In the genomic region with DNA sequence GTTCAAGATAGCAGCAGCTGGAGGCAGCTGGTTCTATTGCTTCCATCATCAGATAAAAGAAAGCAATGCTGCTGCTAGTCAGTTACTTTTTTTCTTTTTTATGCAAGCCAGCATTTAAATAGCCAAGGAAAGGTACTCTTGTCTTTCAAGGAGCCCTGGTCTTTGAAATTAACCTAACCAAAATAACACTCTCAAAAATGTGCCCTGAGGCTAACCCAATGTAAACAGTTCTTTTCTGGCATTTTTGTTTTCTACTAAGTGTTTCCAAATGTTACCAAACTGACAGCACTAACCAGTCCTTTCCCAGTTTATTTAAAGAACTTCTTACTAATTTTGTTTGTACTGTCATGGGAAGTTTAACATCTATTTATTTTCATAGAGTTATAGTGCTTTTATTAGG, we compare ENCODE assay signal across 30 mouse cellular contexts.
DNase-seq lines count a peak whose midpoint lies in the region; ATAC-seq and TF ChIP-seq lines count a peak whose summit lies in the region.
"Had no signal": no experiment of that assay in that cellular context is flagged by ENCODE, and none has a peak within 500 bp of the region (broad histone marks: within the 10 kb centered on the region; RNA-seq: fewer than 3 reads in every experiment).

No protein-coding gene starts in this region.

- no peaks in the 10 kb centered on the region for H3K4me1 ChIP-seq in kidney, postnatal 0 days (replicated peaks; ENCODE audit: insufficient read depth, low read length)
- H3K4me1 ChIP-seq in embryonic facial prominence, embryonic 14.5 days (ENCODE audit: control insufficient read depth, insufficient read depth, low read length), result no peaks in the 10 kb centered on the region
- H3K4me1 ChIP-seq: embryonic facial prominence, embryonic 15.5 days; heart, embryonic 12.5 days; heart, embryonic 15.5 days; hindbrain, embryonic 10.5 days; hindbrain, embryonic 13.5 days had no signal

- H3K9me3 ChIP-seq in kidney, postnatal 0 days (replicated peaks; ENCODE audit: low read length), result no peaks in the 10 kb centered on the region
- no peaks in the 10 kb centered on the region for H3K9me3 ChIP-seq in embryonic facial prominence, embryonic 14.5 days (ENCODE audit: control insufficient read depth, low read length)
- H3K9me3 ChIP-seq: embryonic facial prominence, embryonic 15.5 days; G1E; heart, embryonic 12.5 days; heart, embryonic 15.5 days; hindbrain, embryonic 10.5 days; hindbrain, embryonic 13.5 days had no signal

- no peak overlapping the region for H3K4me2 ChIP-seq in kidney, postnatal 0 days (ENCODE audit: low read length)
- no peak overlapping the region for H3K4me2 ChIP-seq in embryonic facial prominence, embryonic 14.5 days (ENCODE audit: low read depth, low read length)
- H3K4me2 ChIP-seq: embryonic facial prominence, embryonic 15.5 days; heart, embryonic 12.5 days; heart, embryonic 15.5 days; hindbrain, embryonic 13.5 days had no signal

- no peak overlapping the region for H3K4me3 ChIP-seq in kidney, postnatal 0 days (replicated peaks; ENCODE audit: low read depth, low read length)
- H3K4me3 ChIP-seq in embryonic facial prominence, embryonic 14.5 days (ENCODE audit: low read depth, low read length), result no peak overlapping the region
- H3K4me3 ChIP-seq: embryonic facial prominence, embryonic 15.5 days; gastrocnemius, adult 2 months; heart, embryonic 12.5 days; heart, embryonic 15.5 days; hindbrain, embryonic 10.5 days; hindbrain, embryonic 13.5 days had no signal

- TF ChIP-seq CTCF in kidney, postnatal 0 days (IDR thresholded peaks at IDR 0.05; ENCODE audit: low read depth), result no peak

- no peaks in the 10 kb centered on the region for H3K27me3 ChIP-seq in kidney, postnatal 0 days (ENCODE audit: insufficient read depth, low read length)
- no peaks in the 10 kb centered on the region for H3K27me3 ChIP-seq in embryonic facial prominence, embryonic 14.5 days (replicated peaks; ENCODE audit: control insufficient read depth, insufficient read depth, low read length)
- H3K27me3 ChIP-seq: CH12.LX; embryonic facial prominence, embryonic 15.5 days; heart, embryonic 12.5 days; heart, embryonic 15.5 days; hindbrain, embryonic 13.5 days had no signal

- no peak for ATAC-seq in kidney, postnatal 0 days (replicated peaks; ENCODE audit: low FRiP score, low read depth)
- ATAC-seq in embryonic facial prominence, embryonic 14.5 days (ENCODE audit: low read depth), result no peak
- ATAC-seq: forebrain, embryonic 14.5 days; forebrain, postnatal 0 days; hindbrain, embryonic 16.5 days; inflammation-experienced regulatory T-cells, adult 6 months; intestine, embryonic 16.5 days had no signal

- DNase-seq in embryo, embryonic 10.5 days (ENCODE audit: low spot score), result peak; percentile 1
- DNase-seq in embryo, embryonic 9.5 days (ENCODE audit: extremely low spot score), result no peak
- peak; percentile 28 for DNase-seq in kidney, postnatal 0 days (ENCODE audit: low spot score)
- DNase-seq in kidney, adult 9 months, result no peak
- DNase-seq in embryonic facial prominence, embryonic 14.5 days (ENCODE audit: low spot score), result peak; percentile 4
- DNase-seq in cerebellum, postnatal 14 days, result no peak
- DNase-seq: adrenal gland, adult 2 months; adrenal gland, postnatal 14 days; B cell, adult 2 months; cerebellum, adult 11 months; cerebellum, adult 8-10 months; cerebellum, postnatal 10 days; forebrain, postnatal 0 days; gastrocnemius, adult 2 months; gastrocnemius, postnatal 14 days; heart, adult 11 months; heart, postnatal 10 days; heart, postnatal 36 days; kidney, adult 18-20 months had no signal

- no peaks in the 10 kb centered on the region for H3K36me3 ChIP-seq in kidney, postnatal 0 days (ENCODE audit: insufficient read depth, low read length)
- H3K36me3 ChIP-seq in embryonic facial prominence, embryonic 14.5 days (ENCODE audit: control insufficient read depth, insufficient read depth, low read length), result no peaks in the 10 kb centered on the region
- H3K36me3 ChIP-seq: embryonic facial prominence, embryonic 15.5 days; G1E; heart, embryonic 12.5 days; heart, embryonic 15.5 days; hindbrain, embryonic 10.5 days; hindbrain, embryonic 13.5 days had no signal

- no peak overlapping the region for H3K9ac ChIP-seq in kidney, postnatal 0 days (ENCODE audit: low read depth, low read length)
- no peak overlapping the region for H3K9ac ChIP-seq in embryonic facial prominence, embryonic 14.5 days (ENCODE audit: low read depth, low read length)
- H3K9ac ChIP-seq: embryonic facial prominence, embryonic 15.5 days; forebrain, postnatal 0 days; heart, embryonic 12.5 days; heart, embryonic 15.5 days; hindbrain, embryonic 13.5 days had no signal

- H3K27ac ChIP-seq in kidney, postnatal 0 days, result no peak overlapping the region
- no peak overlapping the region for H3K27ac ChIP-seq in embryonic facial prominence, embryonic 14.5 days (replicated peaks; ENCODE audit: low read depth, low read length)
- H3K27ac ChIP-seq: embryonic facial prominence, embryonic 15.5 days; gastrocnemius, adult 2 months; heart, embryonic 15.5 days; hindbrain, embryonic 10.5 days; hindbrain, embryonic 13.5 days had no signal

Comparison
In these comparisons a context has a peak if more than half of its experiments do, and no peak if none do; other contexts are left out.
1. DNase-seq: peak in embryo, embryonic 10.5 days (single experiment), kidney, postnatal 0 days (single experiment) and embryonic facial prominence, embryonic 14.5 days (single experiment); none in embryo, embryonic 9.5 days (single experiment), kidney, adult 9 months (single experiment) and cerebellum, postnatal 14 days (0 of 2).